Comparison of ENCODE assay signal across 31 mouse cellular contexts in the genomic region with DNA sequence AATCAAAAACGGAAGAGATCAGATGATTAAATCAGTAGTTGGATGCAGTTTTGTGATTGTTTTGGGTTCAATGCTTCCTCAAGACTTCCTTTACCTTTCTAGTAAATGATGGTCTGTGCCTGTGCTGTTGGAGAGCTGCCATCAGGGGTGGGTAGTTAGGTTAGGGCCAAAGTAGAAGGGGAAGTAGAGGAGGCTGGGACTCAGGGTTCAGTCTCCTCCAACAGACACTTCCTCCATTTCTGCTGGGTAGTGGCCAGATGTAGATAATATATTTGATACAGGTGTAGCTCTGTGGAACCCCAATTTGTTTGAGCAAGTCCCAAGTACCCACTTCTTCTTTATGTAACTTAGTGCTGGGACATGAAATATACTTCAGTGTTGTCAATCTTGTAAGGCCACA. TPM values are rescaled to one million over a fixed set of nuclear protein-coding genes. Genes with fewer than 3 reads are reported as not detected.
DNase-seq lines count a peak whose midpoint lies in the region; ATAC-seq lines count a peak whose summit lies in the region.
"Had no signal": no experiment of that assay in that cellular context is flagged by ENCODE, and none has a peak within 500 bp of the region (broad histone marks: within the 10 kb centered on the region; RNA-seq: fewer than 3 reads in every experiment).

No protein-coding gene starts in this region.

- no peaks in the 10 kb centered on the region for H3K36me3 ChIP-seq in heart, embryonic 10.5 days
- no peaks in the 10 kb centered on the region for H3K36me3 ChIP-seq in liver, embryonic 12.5 days
- H3K36me3 ChIP-seq: G1E; kidney, embryonic 15.5 days; lung, embryonic 15.5 days; midbrain, embryonic 15.5 days; neural tube, embryonic 12.5 days had no signal

- H3K4me1 ChIP-seq in heart, embryonic 10.5 days, result no peaks in the 10 kb centered on the region
- no peaks in the 10 kb centered on the region for H3K4me1 ChIP-seq in liver, embryonic 12.5 days
- H3K4me1 ChIP-seq: forebrain, embryonic 13.5 days; kidney, embryonic 15.5 days; lung, embryonic 15.5 days; midbrain, embryonic 15.5 days; neural tube, embryonic 12.5 days had no signal

- WGBS in heart, embryonic 10.5 days, result 82% methylated on average over 1 of the region's 1 CpGs
- 88% methylated on average over 1 of the region's 1 CpGs for WGBS in liver, embryonic 12.5 days (ENCODE audit: insufficient replicate concordance)

- no peak overlapping the region for H3K27ac ChIP-seq in heart, embryonic 10.5 days
- no peak overlapping the region for H3K27ac ChIP-seq in liver, embryonic 12.5 days
- H3K27ac ChIP-seq: forebrain, embryonic 13.5 days; heart, adult 2 months; hindbrain, embryonic 14.5 days; kidney, embryonic 15.5 days; left cerebral cortex, adult 2 months; liver, embryonic 14.5 days; lung, embryonic 15.5 days; midbrain, embryonic 15.5 days; neural tube, embryonic 12.5 days had no signal

- ATAC-seq in common myeloid progenitor, adult 5-6 weeks (replicated peaks; ENCODE audit: low read depth, poor library complexity, severe bottlenecking), result peak; percentile 81
- peak; percentile 80 for ATAC-seq in megakaryocyte progenitor cell, adult 5-6 weeks (replicated peaks; ENCODE audit: poor library complexity)
- no peak for ATAC-seq in liver, embryonic 12.5 days
- ATAC-seq: activated CD4-positive, CD25-positive, alpha-beta regulatory T cell, adult 4 months; forebrain, embryonic 13.5 days; midbrain, embryonic 15.5 days had no signal

- DNase-seq in heart, adult 11 months, result peak; percentile 71
- no peak for DNase-seq in heart, embryonic 10.5 days (ENCODE audit: low spot score)
- peak; percentile 0 for DNase-seq in 416B (ENCODE audit: low read depth)
- DNase-seq in thymus, postnatal 4 days, result no peak
- DNase-seq in layer of hippocampus, postnatal 10 days (ENCODE audit: low spot score in 2 of 2), result no peak
- DNase-seq: adrenal gland, postnatal 10 days; cerebellum, adult 18-20 months; cerebellum, postnatal 36 days; kidney, postnatal 4 days; layer of hippocampus, adult 9-11 months; lung, postnatal 36 days; retina, postnatal 1 day; thymus, postnatal 36 days had no signal

- no peaks in the 10 kb centered on the region for H3K9me3 ChIP-seq in heart, embryonic 10.5 days
- H3K9me3 ChIP-seq in liver, embryonic 12.5 days (replicated peaks), result no peaks in the 10 kb centered on the region
- H3K9me3 ChIP-seq: forebrain, embryonic 13.5 days; G1E; kidney, embryonic 15.5 days; lung, embryonic 15.5 days; midbrain, embryonic 15.5 days; neural tube, embryonic 12.5 days had no signal

- no peak overlapping the region for H3K4me2 ChIP-seq in liver, embryonic 12.5 days
- H3K4me2 ChIP-seq: forebrain, embryonic 13.5 days; hindbrain, embryonic 14.5 days; kidney, embryonic 15.5 days; lung, embryonic 15.5 days; midbrain, embryonic 15.5 days; neural tube, embryonic 12.5 days had no signal

- no peak overlapping the region for H3K9ac ChIP-seq in liver, embryonic 12.5 days
- H3K9ac ChIP-seq: forebrain, embryonic 13.5 days; hindbrain, embryonic 14.5 days; kidney, embryonic 15.5 days; liver, embryonic 14.5 days; lung, embryonic 15.5 days; midbrain, embryonic 15.5 days; neural tube, embryonic 12.5 days had no signal

- no peaks in the 10 kb centered on the region for H3K27me3 ChIP-seq in heart, embryonic 10.5 days (ENCODE audit: insufficient read depth, poor library complexity, severe bottlenecking)
- H3K27me3 ChIP-seq in liver, embryonic 12.5 days (replicated peaks), result no peaks in the 10 kb centered on the region
- H3K27me3 ChIP-seq: CH12.LX; forebrain, embryonic 13.5 days; lung, embryonic 15.5 days; midbrain, embryonic 15.5 days; neural tube, embryonic 12.5 days had no signal

- no peak overlapping the region for H3K4me3 ChIP-seq in heart, embryonic 10.5 days
- no peak overlapping the region for H3K4me3 ChIP-seq in liver, embryonic 12.5 days
- H3K4me3 ChIP-seq: forebrain, embryonic 13.5 days; heart, adult 2 months; kidney, embryonic 15.5 days; left cerebral cortex, adult 2 months; lung, embryonic 15.5 days; midbrain, embryonic 15.5 days; neural tube, embryonic 12.5 days had no signal

RNA-seq across cellular contexts. Expression of gene Cysltr1, which starts 7.6 kb away (rescaled TPM):
- 0.94 and 1.9 TPM in 2 replicates for polyA plus RNA-seq in heart, embryonic 10.5 days (2016; fragmentation: Nextera tagmentation; extraction: Ambion mirVana)
- 0.46 and 6.8 TPM in 2 replicates for total RNA-seq in common myeloid progenitor, adult 5-6 weeks (2017)
- 1.6 and 2.5 TPM in 2 replicates for total RNA-seq in megakaryocyte progenitor cell, adult 5-6 weeks (2015)
- total RNA-seq in megakaryocyte progenitor cell, adult 5-6 weeks (2017), result 1.0 and 3.3 TPM in 2 replicates
- polyA plus RNA-seq in liver, embryonic 12.5 days (2016; fragmentation: Nextera tagmentation; extraction: Ambion mirVana), result 1.4 and 1.5 TPM in 2 replicates
- under 1 TPM; 0.42 to 0.66 TPM for total RNA-seq in layer of hippocampus, postnatal 10 days (2021)
- polyA plus RNA-seq: G1E had no signal

RNA-seq across cellular contexts. Expression of gene Gm5127, which starts 12.9 kb away (rescaled TPM):
- polyA plus RNA-seq in heart, embryonic 10.5 days (2016; fragmentation: Nextera tagmentation; extraction: Ambion mirVana), result 0.10 and 0.55 TPM in 2 replicates
- not detected in 2 replicates for total RNA-seq in common myeloid progenitor, adult 5-6 weeks (2017)
- total RNA-seq in megakaryocyte progenitor cell, adult 5-6 weeks (2015), result 0.15 and 0.52 TPM in 2 replicates
- total RNA-seq in megakaryocyte progenitor cell, adult 5-6 weeks (2017), result not detected in 2 replicates
- not detected in 2 replicates for polyA plus RNA-seq in liver, embryonic 12.5 days (2016; fragmentation: Nextera tagmentation; extraction: Ambion mirVana)
- not detected for total RNA-seq in layer of hippocampus, postnatal 10 days (2021)
- total RNA-seq: adrenal gland, postnatal 10 days; G1E; gastrocnemius, adult 8-10 months; heart, adult 2 months; heart, postnatal 10 days had no signal
- polyA plus RNA-seq: forebrain, embryonic 13.5 days; G1E; heart, adult 2 months; intestine, embryonic 14.5 days; lung, embryonic 15.5 days had no signal

Comparison
In these comparisons a context has a peak if more than half of its experiments do, and no peak if none do; other contexts are left out.
1. DNase-seq: peak in heart, adult 11 months (single experiment) and 416B (single experiment); none in heart, embryonic 10.5 days (single experiment), thymus, postnatal 4 days (single experiment) and layer of hippocampus, postnatal 10 days (0 of 2).